Mouse (Mus musculus) myocyte (in vitro differentiated cells): Measurements from ENCODE around the gene Gstp1. TPM values are rescaled to one million over a fixed set of nuclear protein-coding genes. Genes with fewer than 3 reads are reported as not detected.
A peak's percentile ranks its signal among the peaks of the same experiment; 100 is the strongest.

ENCODE experiments used
- H3K27me3 ChIP-seq: one replicate; pipeline ENCODE4 v1.6.1; 2011; ENCODE audit not compliant: control insufficient read depth, insufficient read depth, insufficient read length
- H3K36me3 ChIP-seq: one replicate; pipeline ENCODE4 v1.6.1; 2011; ENCODE audit not compliant: control insufficient read depth, insufficient read depth
- H3K4me2 ChIP-seq: one replicate; pipeline ENCODE4 v1.6.1; 2011; ENCODE audit warnings: low read depth, control low read depth
- H3K4me3 ChIP-seq: one replicate; pipeline ENCODE4 v1.5.1; 2011; ENCODE audit warnings: mild to moderate bottlenecking, control low read depth, moderate library complexity
- H3K79me2 ChIP-seq: one replicate; pipeline ENCODE4 v1.6.1; 2011; ENCODE audit not compliant: control insufficient read depth, insufficient read depth
- H3ac ChIP-seq: one replicate; pipeline ENCODE4 v1.6.1; 2011; ENCODE audit not compliant: control insufficient read depth, insufficient read length
- CEBPB ChIP-seq: IDR thresholded peaks from 2 replicates; pipeline ENCODE4 v1.6.1; 2011; ENCODE audit warnings: mild to moderate bottlenecking, moderate library complexity; ENCODE audit not compliant: poor library complexity, insufficient read depth, severe bottlenecking
- E2F4 ChIP-seq: IDR thresholded peaks from one replicate; pipeline ENCODE4 v1.6.1; 2011; ENCODE audit warnings: mild to moderate bottlenecking, control low read depth, moderate library complexity; ENCODE audit not compliant: insufficient read depth
- MAX ChIP-seq: IDR thresholded peaks from one replicate; pipeline ENCODE4 v1.6.1; 2011; ENCODE audit warnings: low read depth, mild to moderate bottlenecking, control low read depth
- MYOD1 ChIP-seq, 3 experiments: IDR thresholded peaks; one replicate each; pipeline ENCODE4 v1.6.1; 2011; ENCODE audit warnings: control low read depth in 2 of 3, low read depth in 2 of 3, mild to moderate bottlenecking in 2 of 3, moderate library complexity in 1 of 3; ENCODE audit not compliant: insufficient read length in 2 of 3, control insufficient read depth in 1 of 3
- MYOG ChIP-seq, 3 experiments: IDR thresholded peaks; one replicate each; pipeline ENCODE4 v1.6.1; 2011; ENCODE audit warnings: control low read depth in 2 of 3, low read depth in 2 of 3, mild to moderate bottlenecking in 2 of 3; ENCODE audit not compliant: insufficient read length in 2 of 3, control insufficient read depth in 1 of 3, insufficient read depth in 1 of 3
- POLR2A ChIP-seq: IDR thresholded peaks from one replicate; pipeline ENCODE4 v1.6.1; 2011; ENCODE audit warnings: low read depth, mild to moderate bottlenecking, control low read depth, moderate library complexity; ENCODE audit not compliant: insufficient read length
- POLR2AphosphoS2 ChIP-seq: IDR thresholded peaks from one replicate; pipeline ENCODE4 v1.6.1; 2011; ENCODE audit warnings: low read depth, control low read depth; ENCODE audit not compliant: insufficient read length
- REST ChIP-seq: IDR thresholded peaks from one replicate; pipeline ENCODE4 v1.6.1; 2011; ENCODE audit warnings: mild to moderate bottlenecking, control low read depth, moderate library complexity; ENCODE audit not compliant: insufficient read depth, insufficient read length
- SRF ChIP-seq: IDR thresholded peaks from one replicate; pipeline ENCODE4 v1.6.1; 2011; ENCODE audit warnings: low read depth; ENCODE audit not compliant: control insufficient read depth, insufficient read length
- TCF12 ChIP-seq: IDR thresholded peaks from one replicate; pipeline ENCODE4 v1.6.1; 2011; ENCODE audit warnings: mild to moderate bottlenecking, control low read depth; ENCODE audit not compliant: poor library complexity, insufficient read depth, severe bottlenecking
- TCF3 ChIP-seq: IDR thresholded peaks from one replicate; pipeline ENCODE4 v1.6.1; 2011; ENCODE audit warnings: low read depth, control low read depth; ENCODE audit not compliant: insufficient read length
- USF1 ChIP-seq: IDR thresholded peaks from one replicate; pipeline ENCODE4 v1.6.1; 2011; ENCODE audit warnings: low read depth, mild to moderate bottlenecking, control low read depth, moderate library complexity
- polyA plus RNA-seq: library from polyadenylated mRNA; unstranded; fragments of >200 nt; fragmentation: generic; extraction: Trizol; gene quantifications from one replicate; pipeline ENCODE4 v1.2.1, GENCODE M21; 2012; ENCODE audit warnings: missing spikeins

Gene Gstp1
- polyA plus RNA-seq, 1 experiment = 768 TPM

DNA sequence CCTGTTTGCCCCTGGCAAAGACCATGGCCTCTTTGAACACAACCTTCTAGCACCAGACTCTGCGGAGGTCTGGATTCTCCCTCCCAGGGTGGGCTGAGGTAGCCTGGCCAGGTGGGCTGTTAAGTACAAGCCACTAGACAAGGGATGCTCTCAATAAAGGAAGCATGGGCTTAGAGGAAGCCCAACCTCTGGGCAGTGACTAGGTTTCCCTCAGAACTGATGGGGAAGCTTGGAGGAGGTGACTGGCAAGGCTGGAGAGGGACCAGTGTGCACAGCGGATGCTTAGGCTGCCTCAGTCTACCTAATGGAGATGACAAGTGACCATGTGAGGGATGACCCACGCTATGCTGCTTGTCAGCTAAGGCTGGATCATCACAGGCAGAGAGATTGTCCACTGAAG, 45.8 kb downstream of the Gstp1 start:
- Histone ChIP-seq H3K4me3 (no peak overlapping the region), H3K4me2 (no peak overlapping the region), H3ac (no peak overlapping the region), H3K27me3 (peaks cover 28% of the 10 kb centered on the region), H3K36me3 (no peaks in the 10 kb centered on the region), H3K79me2 (no peaks in the 10 kb centered on the region)
- TF ChIP-seq TCF3 = no peak
- no peak for TF ChIP-seq CEBPB

DNA sequence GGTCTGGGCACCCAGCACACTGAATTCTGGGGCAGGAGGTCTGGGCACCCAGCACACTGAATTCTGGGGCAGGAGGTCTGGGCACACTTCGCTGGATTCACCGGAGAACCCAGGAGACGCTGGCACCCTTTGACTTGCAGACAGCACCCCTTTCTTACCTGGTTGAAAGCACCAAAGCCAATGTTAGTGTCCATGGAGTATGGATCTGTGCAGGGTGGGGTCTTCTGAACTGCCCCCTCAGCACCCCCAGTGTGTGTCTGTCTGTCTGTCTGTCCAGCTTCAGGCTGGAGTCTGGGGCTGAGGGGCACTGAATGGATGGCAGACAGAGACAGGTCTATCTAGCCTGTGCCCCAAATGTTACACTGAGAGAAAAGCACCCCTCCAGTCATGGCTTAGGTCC, 46.2 kb downstream of the Gstp1 start:
- Histone ChIP-seq H3K27me3 (peaks cover 28% of the 10 kb centered on the region), H3ac (no peak overlapping the region), H3K4me3 (no peak overlapping the region), H3K79me2 (no peaks in the 10 kb centered on the region), H3K4me2 (no peak overlapping the region), H3K36me3 (no peaks in the 10 kb centered on the region)
- TF ChIP-seq POLR2A (no peak), CEBPB (no peak), MYOD1 (IDR thresholded peaks at IDR 0.05; ENCODE audit: control insufficient read depth in 1 of 3, insufficient read length in 2 of 3, low read depth in 2 of 3) (no peak), TCF3 (no peak), POLR2AphosphoS2 (no peak), SRF (no peak), REST (no peak), USF1 (no peak), TCF12 (no peak), MYOG (IDR thresholded peaks at IDR 0.05; ENCODE audit: control insufficient read depth in 1 of 3, insufficient read depth in 1 of 3, insufficient read length in 2 of 3, low read depth in 2 of 3) (no peak), E2F4 (no peak), MAX (no peak)

DNA sequence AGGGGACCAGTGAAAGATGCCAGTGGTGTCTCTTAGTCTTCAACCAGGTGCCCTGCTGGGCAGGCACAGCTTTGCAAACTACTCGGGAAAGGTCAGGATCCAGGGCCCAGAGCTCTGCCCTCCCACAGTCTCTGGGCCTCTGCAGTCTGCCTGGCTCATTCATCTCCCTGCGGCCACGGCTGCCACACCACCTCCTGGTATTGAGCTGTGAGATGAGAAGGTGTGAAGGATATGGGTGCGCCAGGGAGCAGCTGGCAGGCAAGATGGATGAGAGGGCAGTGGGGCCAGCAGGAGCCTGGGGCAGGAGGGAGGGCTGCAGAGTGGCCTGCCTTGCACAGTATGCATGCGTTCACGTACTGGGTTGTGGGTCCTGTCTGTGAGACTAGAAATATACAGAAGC, 47.0 kb downstream of the Gstp1 start:
- Histone ChIP-seq H3K4me3 (no peak overlapping the region), H3K36me3 (no peaks in the 10 kb centered on the region), H3K4me2 (no peak overlapping the region), H3K79me2 (no peaks in the 10 kb centered on the region), H3ac (no peak overlapping the region), H3K27me3 (peaks cover 28% of the 10 kb centered on the region)
- TF ChIP-seq MYOD1 (IDR thresholded peaks at IDR 0.05; ENCODE audit: control insufficient read depth in 1 of 3, insufficient read length in 2 of 3, low read depth in 2 of 3) (peak in 1 of 3 experiments; percentile 60), USF1 (no peak), MYOG (IDR thresholded peaks at IDR 0.05; ENCODE audit: control insufficient read depth in 1 of 3, insufficient read depth in 1 of 3, insufficient read length in 2 of 3, low read depth in 2 of 3) (peak in 1 of 3 experiments; percentile 34)

DNA sequence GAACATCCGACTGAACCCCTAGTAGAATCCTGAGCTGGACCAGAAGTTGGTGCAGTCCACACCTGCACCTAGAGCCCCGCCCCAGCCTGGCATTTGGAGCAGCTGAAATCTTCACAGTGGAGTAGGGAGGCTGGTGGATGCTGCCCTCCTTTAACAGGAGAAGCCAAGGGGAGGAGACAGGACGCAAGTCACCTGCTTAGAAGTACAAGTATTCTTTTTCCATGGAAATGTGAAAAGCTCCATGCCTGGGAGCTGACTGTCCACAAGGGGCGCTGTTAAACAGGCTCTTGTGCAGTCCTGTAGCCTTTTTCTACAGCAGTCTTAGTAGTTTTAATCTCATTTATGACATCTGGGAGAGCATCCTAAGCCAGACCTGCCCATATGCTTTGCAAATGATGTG, 49.0 kb downstream of the Gstp1 start:
- Histone ChIP-seq H3K27me3 (peaks cover 28% of the 10 kb centered on the region), H3ac (no peak overlapping the region), H3K4me3 (no peak overlapping the region), H3K79me2 (no peaks in the 10 kb centered on the region), H3K36me3 (no peaks in the 10 kb centered on the region), H3K4me2 (no peak overlapping the region)
- TF ChIP-seq MYOD1 (IDR thresholded peaks at IDR 0.05; ENCODE audit: control insufficient read depth in 1 of 3, insufficient read length in 2 of 3, low read depth in 2 of 3) (no peak), POLR2A (no peak), SRF (no peak), POLR2AphosphoS2 (no peak), REST (no peak), USF1 (no peak), MAX (no peak), MYOG (IDR thresholded peaks at IDR 0.05; ENCODE audit: control insufficient read depth in 1 of 3, insufficient read depth in 1 of 3, insufficient read length in 2 of 3, low read depth in 2 of 3) (no peak), TCF12 (no peak), CEBPB (no peak), TCF3 (no peak), E2F4 (no peak)

- no peaks in the 10 kb centered on the region for H3K36me3 ChIP-seq
- no peak overlapping the region for H3K4me3 ChIP-seq
- H3K27me3 ChIP-seq = peaks cover 23% of the 10 kb centered on the region
- no peak overlapping the region for H3ac ChIP-seq
- no peaks in the 10 kb centered on the region for H3K79me2 ChIP-seq
- TF ChIP-seq CEBPB (no peak), MYOD1 (IDR thresholded peaks at IDR 0.05; ENCODE audit: control insufficient read depth in 1 of 3, insufficient read length in 2 of 3, low read depth in 2 of 3) (no peak), POLR2AphosphoS2 (no peak), SRF (no peak), REST (no peak), MYOG (IDR thresholded peaks at IDR 0.05; ENCODE audit: control insufficient read depth in 1 of 3, insufficient read depth in 1 of 3, insufficient read length in 2 of 3, low read depth in 2 of 3) (no peak), E2F4 (no peak), POLR2A (no peak), TCF3 (no peak), MAX (no peak)
- no peak overlapping the region for H3K4me2 ChIP-seq
Observed at GRCm38 (mm10) chr19:3988066-3988465, 49.7 kb downstream of the Gstp1 start.

DNA sequence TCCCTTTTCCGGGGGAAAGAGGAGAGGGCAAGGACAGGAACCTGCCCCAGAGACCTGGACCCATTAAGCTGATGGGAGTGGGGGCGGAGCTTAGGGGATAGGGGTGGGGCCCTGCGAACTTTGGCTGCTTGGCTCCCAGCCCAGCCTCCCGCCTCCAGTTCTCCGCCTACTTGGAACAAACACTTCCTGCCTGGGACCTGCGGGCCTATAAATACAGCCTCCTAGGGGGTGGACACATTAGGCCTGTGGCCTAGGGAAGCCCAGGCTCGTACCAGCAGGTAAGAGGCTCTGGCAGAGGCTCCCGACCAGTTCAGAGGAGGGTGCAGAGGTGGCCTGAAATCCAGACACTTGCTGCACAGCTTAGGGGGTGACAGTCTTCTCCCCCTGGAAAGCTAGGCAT, 51.5 kb downstream of the Gstp1 start, which contains the start of gene Acy3:
Gene Acy3 (plus strand): TSS at position 237 of the 400 bp plus-strand sequence.
- Histone ChIP-seq H3K27me3 (peaks cover 6% of the 10 kb centered on the region), H3K79me2 (no peaks in the 10 kb centered on the region), H3K4me3 (no peak within 1 kb of the TSS), H3K4me2 (peak within 1 kb of the TSS; percentile 28), H3ac (no peak within 1 kb of the TSS), H3K36me3 (no peaks in the 10 kb centered on the region)
- TF ChIP-seq MAX (no peak), POLR2AphosphoS2 (no peak), USF1 (no peak), MYOD1 (IDR thresholded peaks at IDR 0.05; ENCODE audit: control insufficient read depth in 1 of 3, insufficient read length in 2 of 3, low read depth in 2 of 3) (no peak), POLR2A (peak; percentile 39)

Other genes starting within 250 kb of the Gstp1 start
- 35.5 TPM for gene Chka, start 186.2 kb downstream of the Gstp1 start, polyA plus RNA-seq
- 50.9 TPM for gene Tcirg1, start 130.9 kb downstream of the Gstp1 start, polyA plus RNA-seq
- 482 TPM for gene Ndufs8, start 125.2 kb downstream of the Gstp1 start, polyA plus RNA-seq
- 51.8 TPM for gene Aldh3b1, start 108.2 kb downstream of the Gstp1 start, polyA plus RNA-seq
- 4.0 TPM for gene Unc93b1, start 102.8 kb downstream of the Gstp1 start, polyA plus RNA-seq
- gene Aldh3b3, start 79.3 kb downstream of the Gstp1 start, polyA plus RNA-seq = 1.2 TPM
- gene Aldh3b2, start 65.7 kb downstream of the Gstp1 start, polyA plus RNA-seq = 0.11 TPM
- gene Acy3, start 51.4 kb downstream of the Gstp1 start, polyA plus RNA-seq = 6.3 TPM
- 0.04 TPM for gene Tbx10, start 45.2 kb downstream of the Gstp1 start, polyA plus RNA-seq
- 36.9 TPM for gene Nudt8, start 37.4 kb downstream of the Gstp1 start, polyA plus RNA-seq
- gene Gm49405, start 37.4 kb downstream of the Gstp1 start, polyA plus RNA-seq = 0.50 TPM
- 2.5 TPM for gene Doc2g, start 34.7 kb downstream of the Gstp1 start, polyA plus RNA-seq
- gene Ndufv1, start 25.2 kb downstream of the Gstp1 start, polyA plus RNA-seq = 405 TPM
- 6.7 TPM for gene Gstp2, start 8.0 kb upstream of the Gstp1 start, polyA plus RNA-seq
- gene Gstp3, start 21.6 kb upstream of the Gstp1 start, polyA plus RNA-seq = 0.25 TPM
- gene Cabp2, start 43.6 kb upstream of the Gstp1 start, polyA plus RNA-seq = not detected
- gene Cdk2ap2, start 59.2 kb upstream of the Gstp1 start, polyA plus RNA-seq = 148 TPM
- gene Pitpnm1, start 62.0 kb upstream of the Gstp1 start, polyA plus RNA-seq = 42.3 TPM
- 250 TPM for gene Aip, start 87.9 kb upstream of the Gstp1 start, polyA plus RNA-seq
- not detected for gene Gpr152, start 101.8 kb upstream of the Gstp1 start, polyA plus RNA-seq
- 0.10 TPM for gene Cabp4, start 106.0 kb upstream of the Gstp1 start, polyA plus RNA-seq
- 238 TPM for gene Coro1b, start 110.6 kb upstream of the Gstp1 start, polyA plus RNA-seq
- gene Ptprcap, start 115.6 kb upstream of the Gstp1 start, polyA plus RNA-seq = 4.9 TPM
- gene Rps6kb2, start 125.4 kb upstream of the Gstp1 start, polyA plus RNA-seq = 42.0 TPM
- gene Carns1, start 137.5 kb upstream of the Gstp1 start, polyA plus RNA-seq = 8.2 TPM
- gene Tbc1d10c, start 153.3 kb upstream of the Gstp1 start, polyA plus RNA-seq = 0.67 TPM
- gene Ppp1ca, start 154.1 kb upstream of the Gstp1 start, polyA plus RNA-seq = 702 TPM
- 16.7 TPM for gene Rad9a, start 163.7 kb upstream of the Gstp1 start, polyA plus RNA-seq
- gene Clcf1, start 176.3 kb upstream of the Gstp1 start, polyA plus RNA-seq = 11.5 TPM
- gene AC109138.7, start 176.4 kb upstream of the Gstp1 start, polyA plus RNA-seq = not detected
- 166 TPM for gene Pold4, start 193.9 kb upstream of the Gstp1 start, polyA plus RNA-seq
- gene Ssh3, start 231.2 kb upstream of the Gstp1 start, polyA plus RNA-seq = 0.17 TPM
- gene Ankrd13d, start 245.2 kb upstream of the Gstp1 start, polyA plus RNA-seq = 1.7 TPM